Mouse (Mus musculus): Measurements from ENCODE around the gene Svs3b. TPM values are rescaled to one million over a fixed set of nuclear protein-coding genes. Genes with fewer than 3 reads are reported as not detected.
"Not testable (repeated sequence)": the region's sequence is repeated elsewhere in the genome, so short reads cannot be mapped to it uniquely, and the experiment has no call there.

Svs3b gene
- total RNA-seq (2021), result not detected
- long read RNA-seq, experiment 1, result 0 reads
- long read RNA-seq, experiment 2, result 0 reads

GRCm38 (mm10) chr2:164256540-164256939, at the start of gene Svs3b:
Gene Svs3b, minus strand, starts transcription at chr2:164256640.
- DNase-seq, result not testable (repeated sequence)

GRCm38 (mm10) chr2:164288968-164289367, 32.5 kb upstream of the Svs3b start, which contains the start of gene Svs3a:
Gene Svs3a, plus strand, starts transcription at chr2:164289268.
- not testable (repeated sequence) for DNase-seq

DNA sequence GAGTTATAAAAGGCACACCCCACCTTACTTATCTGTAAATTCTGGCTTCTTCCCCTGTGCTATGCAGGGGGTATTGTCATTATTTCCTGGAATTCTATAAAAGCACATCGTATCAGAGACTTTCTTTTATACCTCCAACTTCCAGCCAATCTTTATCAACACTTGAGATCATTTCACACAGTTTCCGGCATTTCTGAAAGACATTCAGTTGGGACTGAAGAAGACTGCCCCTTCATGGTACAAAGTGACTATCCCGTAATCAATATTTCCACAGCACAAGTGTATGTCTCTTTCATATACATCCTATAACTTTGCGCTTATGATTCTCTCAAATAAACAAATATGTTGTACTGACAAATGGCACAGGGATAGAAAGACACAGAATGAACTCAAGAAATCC, 21.9 kb upstream of the Svs3b start, which contains the start of gene Svs4:
Gene Svs4, minus strand, starts transcription at position 101 of the 400 bp plus-strand sequence.
- DNase-seq, result no peak

DNA sequence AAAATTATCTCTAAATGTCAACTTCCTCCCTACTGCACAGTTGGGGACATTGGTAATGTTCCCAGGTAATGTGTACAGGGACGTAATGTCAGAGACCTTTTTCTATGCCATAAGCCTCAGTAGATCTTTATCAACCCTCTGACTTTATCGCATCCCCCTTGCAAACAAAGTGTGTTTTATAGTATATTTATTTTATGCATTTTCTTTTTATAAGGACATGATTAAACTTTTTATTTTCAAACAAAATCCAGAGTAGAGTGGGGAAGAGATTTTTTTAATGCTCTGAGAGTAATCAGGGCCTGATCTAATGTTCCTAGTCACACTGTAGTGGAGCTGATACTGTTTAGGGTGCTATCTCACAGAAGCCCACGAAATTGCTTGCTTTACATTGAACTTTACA, 18.1 kb downstream of the Svs3b start, which contains the start of gene Svs2:
Gene Svs2, minus strand, starts transcription at position 101 of the 400 bp plus-strand sequence.
- DNase-seq, result no peak

- no peak for DNase-seq
Observed at GRCm38 (mm10) chr2:164232671-164233070, 23.8 kb downstream of the Svs3b start.

DNA sequence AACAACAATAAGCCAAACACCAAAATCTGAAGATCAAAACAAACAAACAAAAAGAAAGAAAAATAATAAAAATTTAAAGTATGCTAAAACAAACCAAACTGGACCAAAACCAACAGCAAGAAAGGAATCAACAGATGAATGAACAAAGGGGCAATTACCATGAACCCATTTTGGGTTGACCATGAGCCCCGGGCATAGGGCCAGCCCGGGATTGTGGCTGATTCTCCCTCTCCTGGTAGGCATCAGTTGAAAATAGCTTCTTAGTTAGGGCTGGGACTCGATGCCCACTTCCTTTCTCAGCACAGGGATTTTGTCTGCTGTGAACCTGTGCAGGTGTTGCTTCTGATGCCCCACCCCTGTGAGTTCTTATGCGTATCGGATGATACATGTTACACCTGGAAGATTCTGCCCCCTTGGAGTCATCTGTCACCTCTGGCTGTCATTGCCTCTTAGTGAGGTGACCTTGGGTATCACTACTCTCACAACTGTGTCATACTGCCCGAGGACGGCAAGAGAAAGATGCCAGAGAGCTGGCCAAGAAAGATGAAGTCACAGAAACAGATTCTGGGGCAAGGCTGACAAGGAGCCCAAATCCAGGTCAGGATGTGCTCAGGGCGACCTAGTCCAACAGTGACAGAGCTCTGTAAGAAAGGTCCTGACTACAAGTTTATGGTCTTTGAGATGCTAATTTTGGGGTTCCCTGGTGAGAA, 27.9 kb downstream of the Svs3b start:
- no peak for DNase-seq

- DNase-seq, result no peak
Observed at GRCm38 (mm10) chr2:164221522-164221921, 34.9 kb downstream of the Svs3b start, which contains the start of gene Wfdc15b. Gene Wfdc15b, minus strand, starts transcription at chr2:164221660.

GRCm38 (mm10) chr2:164219295-164219694, 37.1 kb downstream of the Svs3b start:
- no peak for DNase-seq

GRCm38 (mm10) chr2:164212711-164213110, 43.7 kb downstream of the Svs3b start:
- DNase-seq, result no peak

DNA sequence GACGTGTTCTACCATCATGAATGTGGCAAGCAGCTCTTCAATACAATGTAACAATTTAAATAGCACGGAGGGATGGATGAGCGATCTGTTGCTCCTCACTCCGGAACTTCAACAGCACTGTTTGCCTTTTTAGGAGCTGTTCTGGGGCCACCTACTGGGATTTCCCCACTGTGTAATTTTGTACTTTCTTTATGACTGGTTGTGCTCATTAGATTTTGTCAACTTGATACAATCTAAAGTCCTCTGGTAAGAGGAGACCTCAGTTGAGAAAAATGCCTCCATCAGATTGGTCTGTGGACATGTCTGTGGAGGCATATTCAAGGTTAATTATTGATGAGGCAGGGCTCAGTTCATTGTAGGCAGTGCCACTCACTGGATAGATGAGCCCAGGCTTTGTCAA, 45.5 kb downstream of the Svs3b start:
- no peak for DNase-seq

- no peak for DNase-seq
Observed at GRCm38 (mm10) chr2:164206676-164207075, 49.8 kb downstream of the Svs3b start.

- DNase-seq, result not testable (repeated sequence)
Observed at GRCm38 (mm10) chr2:164206011-164206410, 50.4 kb downstream of the Svs3b start.

Other genes starting within 250 kb of the Svs3b start
- gene Pabpc1l, start 231.2 kb downstream of the Svs3b start, total RNA-seq (2021), result under 1 TPM; 0.57 to 0.62 TPM
- 10 to 100 TPM; 12.9 to 20.0 TPM for gene Stk4, start 186.3 kb downstream of the Svs3b start, total RNA-seq (2021)
- gene Tomm34, start 185.5 kb downstream of the Svs3b start, total RNA-seq (2021), result 10 to 100 TPM; 21.6 to 21.7 TPM
- gene Kcns1, start 85.5 kb downstream of the Svs3b start, total RNA-seq (2021), result under 1 TPM in 1 of 2 experiments, not detected in 1; 0.10 TPM
- gene Wfdc5, start 73.9 kb downstream of the Svs3b start, total RNA-seq (2021), result not detected
- gene Wfdc12, start 66.0 kb downstream of the Svs3b start, total RNA-seq (2021), result not detected
- not detected for gene Wfdc15a, start 56.5 kb downstream of the Svs3b start, total RNA-seq (2021)
- not detected for gene Wfdc15b, start 35.0 kb downstream of the Svs3b start, total RNA-seq (2021)
- gene Svs2, start 18.2 kb downstream of the Svs3b start, total RNA-seq (2021), result not detected
- not detected for gene Svs4, start 21.8 kb upstream of the Svs3b start, total RNA-seq (2021)
- gene Svs3a, start 32.6 kb upstream of the Svs3b start, total RNA-seq (2021), result not detected
- not detected for gene Svs6, start 60.1 kb upstream of the Svs3b start, total RNA-seq (2021)
- not detected for gene Svs5, start 76.1 kb upstream of the Svs3b start, total RNA-seq (2021)
- gene Slpi, start 132.5 kb upstream of the Svs3b start, total RNA-seq (2021), result 10 to 100 TPM; 12.2 to 21.3 TPM
- not detected for gene Rbpjl, start 146.5 kb upstream of the Svs3b start, total RNA-seq (2021)
- gene Matn4, start 148.5 kb upstream of the Svs3b start, total RNA-seq (2021), result under 1 TPM; 0.36 to 0.45 TPM
- 10 to 100 TPM; 18.7 to 34.2 TPM for gene Sdc4, start 187.2 kb upstream of the Svs3b start, total RNA-seq (2021)
- gene Sys1, start 200.3 kb upstream of the Svs3b start, total RNA-seq (2021), result 10 to 100 TPM; 23.0 to 23.1 TPM
- 10 to 100 TPM in 1 of 2 experiments, 1 to 10 TPM in 1; 3.7 to 11.1 TPM for gene Gm20458, start 204.3 kb upstream of the Svs3b start, total RNA-seq (2021)
- gene Trp53tg5, start 217.1 kb upstream of the Svs3b start, total RNA-seq (2021), result not detected
- gene Dbndd2, start 229.5 kb upstream of the Svs3b start, total RNA-seq (2021), result 10 to 100 TPM in 1 of 2 experiments, 1 to 10 TPM in 1; 9.4 to 10.7 TPM
- 10 to 100 TPM; 28.7 to 32.6 TPM for gene Pigt, start 240.9 kb upstream of the Svs3b start, total RNA-seq (2021)

All from heart, adult 18-20 months (tissue).